Comparison of ENCODE assay signal across 27 mouse cellular contexts in genomic region chr3:102687852-102688251, GRCm38 (mm10). TPM values are rescaled to one million over a fixed set of nuclear protein-coding genes. Genes with fewer than 3 reads are reported as not detected.
DNase-seq lines count a peak whose midpoint lies in the region; ATAC-seq and TF ChIP-seq lines count a peak whose summit lies in the region.
"Had no signal": no experiment of that assay in that cellular context is flagged by ENCODE, and none has a peak within 500 bp of the region (broad histone marks: within the 10 kb centered on the region; RNA-seq: fewer than 3 reads in every experiment).

No protein-coding gene starts in this region.

- WGBS in limb, embryonic 12.5 days, result 27% methylated on average over 8 of the region's 8 CpGs
- 68% methylated on average over 8 of the region's 8 CpGs for WGBS in limb, embryonic 10.5 days
- WGBS in embryonic facial prominence, embryonic 12.5 days, result 29% methylated on average over 8 of the region's 8 CpGs
- WGBS in embryonic facial prominence, embryonic 14.5 days, result 27% methylated on average over 8 of the region's 8 CpGs
- 23% methylated on average over 8 of the region's 8 CpGs for WGBS in limb, embryonic 14.5 days
- WGBS in forebrain, embryonic 16.5 days, result 75% methylated on average over 8 of the region's 8 CpGs

- no peak for TF ChIP-seq POLR2A in limb, embryonic 14.5 days (IDR thresholded peaks at IDR 0.05; ENCODE audit: borderline replicate concordance, extremely low read depth, insufficient read depth, insufficient read length)

- H3K27me3 ChIP-seq in limb, embryonic 12.5 days, result 0 out of 2 replicates have a peak, but pooled peaks cover 2% of the 10 kb centered on the region
- H3K27me3 ChIP-seq in limb, embryonic 10.5 days (ENCODE audit: low read depth, poor library complexity, severe bottlenecking), result no peaks in the 10 kb centered on the region
- H3K27me3 ChIP-seq in embryonic facial prominence, embryonic 12.5 days, result no peaks in the 10 kb centered on the region
- H3K27me3 ChIP-seq in embryonic facial prominence, embryonic 14.5 days (replicated peaks; ENCODE audit: control insufficient read depth, insufficient read depth, low read length), result no peaks in the 10 kb centered on the region
- no peaks in the 10 kb centered on the region for H3K27me3 ChIP-seq in limb, embryonic 14.5 days (ENCODE audit: control insufficient read depth, insufficient read depth, low read length)
- no peaks in the 10 kb centered on the region for H3K27me3 ChIP-seq in forebrain, embryonic 16.5 days (replicated peaks; ENCODE audit: control insufficient read depth, insufficient read depth, low read length)
- H3K27me3 ChIP-seq: forebrain, embryonic 13.5 days had no signal

- H3K4me1 ChIP-seq in limb, embryonic 12.5 days (replicated peaks), result peaks cover 23% of the 10 kb centered on the region
- H3K4me1 ChIP-seq in limb, embryonic 10.5 days, result peaks cover 13% of the 10 kb centered on the region; the same call in 1 of the 2 replicates
- H3K4me1 ChIP-seq in embryonic facial prominence, embryonic 12.5 days, result peaks cover 16% of the 10 kb centered on the region
- H3K4me1 ChIP-seq in embryonic facial prominence, embryonic 14.5 days (ENCODE audit: control insufficient read depth, insufficient read depth, low read length), result peaks cover 25% of the 10 kb centered on the region
- H3K4me1 ChIP-seq in limb, embryonic 14.5 days (ENCODE audit: control insufficient read depth, insufficient read depth, low read length), result peaks cover 5% of the 10 kb centered on the region; the same call in 1 of the 2 replicates
- no peaks in the 10 kb centered on the region for H3K4me1 ChIP-seq in forebrain, embryonic 16.5 days (replicated peaks; ENCODE audit: control insufficient read depth, insufficient read depth, low read length)
- H3K4me1 ChIP-seq: forebrain, embryonic 10.5 days; forebrain, embryonic 13.5 days had no signal

- DNase-seq in limb, embryonic 10.5 days (ENCODE audit: low spot score), result no peak
- peak; percentile 72 for DNase-seq in embryonic facial prominence, embryonic 14.5 days (ENCODE audit: low spot score)
- peak; percentile 41 for DNase-seq in limb, embryonic 14.5 days (ENCODE audit: low spot score)
- no peak for DNase-seq in heart, adult 11 months
- DNase-seq: adrenal gland, adult 8-10 months; adrenal gland, postnatal 25 days; cerebellum, adult 18-20 months; cerebellum, adult 9-10 months; cerebellum, postnatal 14 days; forebrain, postnatal 0 days; gastrocnemius, postnatal 25 days; heart, adult 2 months; heart, postnatal 14 days; heart, postnatal 4 days had no signal

- peak overlapping the region; percentile 9; the same call in 1 of the 2 replicates for H3K27ac ChIP-seq in limb, embryonic 12.5 days
- no peak overlapping the region for H3K27ac ChIP-seq in limb, embryonic 10.5 days
- H3K27ac ChIP-seq in embryonic facial prominence, embryonic 12.5 days, result 0 out of 2 replicates have a peak overlapping the region, but pooled peaks have one; percentile 5
- H3K27ac ChIP-seq in embryonic facial prominence, embryonic 14.5 days (replicated peaks; ENCODE audit: low read depth, low read length), result no peak overlapping the region; the same call in 1 of the 2 replicates
- H3K27ac ChIP-seq in limb, embryonic 14.5 days (replicated peaks; ENCODE audit: low read depth, low read length), result no peak overlapping the region
- no peak overlapping the region for H3K27ac ChIP-seq in forebrain, embryonic 16.5 days (ENCODE audit: low read length)
- H3K27ac ChIP-seq: forebrain, embryonic 10.5 days; forebrain, embryonic 13.5 days; heart, adult 2 months; heart, embryonic 10.5 days; heart, embryonic 13.5 days; hindbrain, embryonic 14.5 days; hindbrain, postnatal 0 days had no signal

- ATAC-seq in limb, embryonic 12.5 days (ENCODE audit: insufficient number of reproducible peaks, insufficient read depth, low FRiP score, low TSS enrichment, low read depth), result no peak
- ATAC-seq in embryonic facial prominence, embryonic 12.5 days (ENCODE audit: insufficient number of reproducible peaks, insufficient read depth, low FRiP score, low TSS enrichment), result no peak
- 0 out of 2 replicates have a peak, but pooled peaks have one; percentile 20 for ATAC-seq in embryonic facial prominence, embryonic 14.5 days (ENCODE audit: low read depth)
- ATAC-seq in limb, embryonic 14.5 days (ENCODE audit: low FRiP score, low read depth), result no peak
- no peak for ATAC-seq in forebrain, embryonic 16.5 days
- ATAC-seq: activated CD4-positive, CD25-positive, alpha-beta regulatory T cell, adult 4 months; CD4-positive, CD25-positive, alpha-beta regulatory T cell, adult 4 months; forebrain, embryonic 13.5 days; forebrain, postnatal 0 days; hindbrain, postnatal 0 days; inflammation-experienced regulatory T-cells, adult 6 months; intestine, embryonic 16.5 days had no signal

- H3K36me3 ChIP-seq in limb, embryonic 12.5 days, result no peaks in the 10 kb centered on the region
- H3K36me3 ChIP-seq in limb, embryonic 10.5 days, result no peaks in the 10 kb centered on the region
- no peaks in the 10 kb centered on the region for H3K36me3 ChIP-seq in embryonic facial prominence, embryonic 12.5 days
- no peaks in the 10 kb centered on the region for H3K36me3 ChIP-seq in embryonic facial prominence, embryonic 14.5 days (ENCODE audit: control insufficient read depth, insufficient read depth, low read length)
- no peaks in the 10 kb centered on the region for H3K36me3 ChIP-seq in limb, embryonic 14.5 days (ENCODE audit: control insufficient read depth, insufficient read depth, low read length)
- no peaks in the 10 kb centered on the region for H3K36me3 ChIP-seq in forebrain, embryonic 16.5 days (ENCODE audit: control insufficient read depth, insufficient read depth)
- H3K36me3 ChIP-seq: forebrain, embryonic 10.5 days; heart, embryonic 10.5 days; heart, embryonic 13.5 days had no signal

- H3K9me3 ChIP-seq in limb, embryonic 12.5 days, result no peaks in the 10 kb centered on the region
- no peaks in the 10 kb centered on the region for H3K9me3 ChIP-seq in limb, embryonic 10.5 days (replicated peaks)
- no peaks in the 10 kb centered on the region for H3K9me3 ChIP-seq in embryonic facial prominence, embryonic 12.5 days
- H3K9me3 ChIP-seq in embryonic facial prominence, embryonic 14.5 days (ENCODE audit: control insufficient read depth, low read length), result no peaks in the 10 kb centered on the region
- no peaks in the 10 kb centered on the region for H3K9me3 ChIP-seq in limb, embryonic 14.5 days (ENCODE audit: control insufficient read depth, low read length)
- H3K9me3 ChIP-seq in forebrain, embryonic 16.5 days (ENCODE audit: control insufficient read depth, low read length), result no peaks in the 10 kb centered on the region
- H3K9me3 ChIP-seq: forebrain, embryonic 10.5 days; forebrain, embryonic 13.5 days; heart, embryonic 10.5 days; heart, embryonic 13.5 days had no signal

- H3K9ac ChIP-seq in limb, embryonic 12.5 days (replicated peaks), result no peak overlapping the region
- no peak overlapping the region for H3K9ac ChIP-seq in embryonic facial prominence, embryonic 12.5 days
- H3K9ac ChIP-seq in embryonic facial prominence, embryonic 14.5 days (ENCODE audit: low read depth, low read length), result no peak overlapping the region
- H3K9ac ChIP-seq in limb, embryonic 14.5 days (ENCODE audit: low read depth, low read length, severe bottlenecking), result no peak overlapping the region
- no peak overlapping the region for H3K9ac ChIP-seq in forebrain, embryonic 16.5 days (replicated peaks; ENCODE audit: low read depth, low read length)
- H3K9ac ChIP-seq: forebrain, embryonic 13.5 days; forebrain, postnatal 0 days; heart, embryonic 13.5 days; hindbrain, embryonic 14.5 days had no signal

- no peak overlapping the region for H3K4me3 ChIP-seq in limb, embryonic 12.5 days (replicated peaks)
- no peak overlapping the region for H3K4me3 ChIP-seq in limb, embryonic 10.5 days
- no peak overlapping the region for H3K4me3 ChIP-seq in embryonic facial prominence, embryonic 12.5 days
- no peak overlapping the region for H3K4me3 ChIP-seq in embryonic facial prominence, embryonic 14.5 days (ENCODE audit: low read depth, low read length)
- H3K4me3 ChIP-seq in limb, embryonic 14.5 days (replicated peaks; ENCODE audit: low read length), result no peak overlapping the region
- no peak overlapping the region for H3K4me3 ChIP-seq in forebrain, embryonic 16.5 days (replicated peaks; ENCODE audit: low read length)
- H3K4me3 ChIP-seq: forebrain, embryonic 10.5 days; forebrain, embryonic 13.5 days; heart, adult 2 months; heart, embryonic 10.5 days; heart, embryonic 13.5 days had no signal

- H3K4me2 ChIP-seq in limb, embryonic 12.5 days, result no peak overlapping the region
- no peak overlapping the region for H3K4me2 ChIP-seq in embryonic facial prominence, embryonic 12.5 days (replicated peaks)
- no peak overlapping the region for H3K4me2 ChIP-seq in embryonic facial prominence, embryonic 14.5 days (ENCODE audit: low read depth, low read length)
- no peak overlapping the region for H3K4me2 ChIP-seq in limb, embryonic 14.5 days (replicated peaks; ENCODE audit: low read depth, low read length, severe bottlenecking)
- no peak overlapping the region for H3K4me2 ChIP-seq in forebrain, embryonic 16.5 days (ENCODE audit: low read length)
- H3K4me2 ChIP-seq: forebrain, embryonic 13.5 days; heart, embryonic 13.5 days; hindbrain, embryonic 14.5 days had no signal

RNA-seq across cellular contexts. Expression of gene Tspan2, which starts 46.5 kb away (rescaled TPM):
- 5.4 and 5.6 TPM in 2 replicates for polyA plus RNA-seq in limb, embryonic 12.5 days (2016; fragmentation: Nextera tagmentation; extraction: Ambion mirVana)
- polyA plus RNA-seq in limb, embryonic 10.5 days (2016; fragmentation: Nextera tagmentation; extraction: Ambion mirVana), result 5.9 and 6.9 TPM in 2 replicates
- polyA plus RNA-seq in embryonic facial prominence, embryonic 12.5 days (2016; fragmentation: Nextera tagmentation; extraction: Ambion mirVana), result 6.8 and 8.4 TPM in 2 replicates
- 8.4 and 10.1 TPM in 2 replicates for polyA plus RNA-seq in embryonic facial prominence, embryonic 14.5 days (2014; fragmentation: Nextera tagmentation; extraction: Ambion mirVana)
- polyA plus RNA-seq in limb, embryonic 14.5 days (2012; rRNA removed), result 6.1 and 6.7 TPM in 2 replicates
- 7.8 and 8.4 TPM in 2 replicates for polyA plus RNA-seq in limb, embryonic 14.5 days (2014; fragmentation: Nextera tagmentation; extraction: Ambion mirVana)
- 9.1 and 9.4 TPM in 2 replicates for polyA plus RNA-seq in forebrain, embryonic 16.5 days (2015; fragmentation: Nextera tagmentation; extraction: Ambion mirVana)

Comparison
In these comparisons a context has a peak if more than half of its experiments do, and no peak if none do; other contexts are left out.
1. H3K27ac ChIP-seq: peak in limb, embryonic 12.5 days (single experiment) and embryonic facial prominence, embryonic 12.5 days (single experiment); none in limb, embryonic 10.5 days (single experiment), embryonic facial prominence, embryonic 14.5 days (single experiment), limb, embryonic 14.5 days (single experiment) and forebrain, embryonic 16.5 days (single experiment).
2. DNase-seq: peak in embryonic facial prominence, embryonic 14.5 days (single experiment) and limb, embryonic 14.5 days (single experiment); none in limb, embryonic 10.5 days (single experiment) and heart, adult 11 months (single experiment).